Mouse (Mus musculus) right cerebral cortex, postnatal 36 days (tissue): ENCODE results near the gene Znhit1.

ENCODE experiments used
- DNase-seq, 2 experiments: peaks; one replicate each; pipeline ENCODE4 v3.0.0; 2022; ENCODE audit warnings: low spot score in 2 of 2, mixed read lengths in 1 of 2

Znhit1 gene

GRCm38 (mm10) chr5:136986695-136987137 is 1.1 kb downstream of the Znhit1 start, which contains the start of gene Plod3:
Plod3 (plus strand) TSS chr5:136987019.
- DNase-seq = peak; percentile 94 to 97

GRCm38 (mm10) chr5:136984828-136985227 is 3.0 kb downstream of the Znhit1 start:
- DNase-seq = no peak

GRCm38 (mm10) chr5:136982338-136982930 is 5.4 kb downstream of the Znhit1 start:
- DNase-seq = no peak

GRCm38 (mm10) chr5:136980974-136981373 is 6.8 kb downstream of the Znhit1 start:
- DNase-seq = no peak

- DNase-seq = no peak
These were observed 8.1 kb downstream of the Znhit1 start for GRCm38 (mm10) chr5:136979762-136980161.

GRCm38 (mm10) chr5:136977769-136978168 is 10.1 kb downstream of the Znhit1 start:
- no peak for DNase-seq

- no peak for DNase-seq
These were observed 14.2 kb downstream of the Znhit1 start for GRCm38 (mm10) chr5:136973670-136974069.

GRCm38 (mm10) chr5:136970703-136971102 is 17.1 kb downstream of the Znhit1 start:
- DNase-seq = no peak

- DNase-seq = no peak
These were observed 20.2 kb downstream of the Znhit1 start for GRCm38 (mm10) chr5:136967592-136967991.

GRCm38 (mm10) chr5:136966861-136967455 is 20.9 kb downstream of the Znhit1 start:
- no peak for DNase-seq

- DNase-seq = no peak
These were observed 21.5 kb downstream of the Znhit1 start, which contains the start of gene Cldn15 for GRCm38 (mm10) chr5:136966331-136966730. Cldn15 (plus strand) TSS chr5:136966616.

- DNase-seq = no peak
These were observed 22.1 kb downstream of the Znhit1 start for GRCm38 (mm10) chr5:136965686-136966085.

GRCm38 (mm10) chr5:136965210-136965609 is 22.6 kb downstream of the Znhit1 start:
- no peak for DNase-seq

- no peak for DNase-seq
These were observed 24.8 kb downstream of the Znhit1 start for GRCm38 (mm10) chr5:136962966-136963540.

- peak; percentile 43 to 72 for DNase-seq
These were observed 25.3 kb downstream of the Znhit1 start for GRCm38 (mm10) chr5:136962501-136962900.

GRCm38 (mm10) chr5:136961983-136962461 is 25.8 kb downstream of the Znhit1 start:
- DNase-seq = peak; percentile 89 to 92

- DNase-seq = no peak
These were observed 26.4 kb downstream of the Znhit1 start for GRCm38 (mm10) chr5:136961334-136961982.

GRCm38 (mm10) chr5:136960053-136960452 is 27.8 kb downstream of the Znhit1 start:
- no peak for DNase-seq

GRCm38 (mm10) chr5:136958991-136959605 is 28.7 kb downstream of the Znhit1 start:
- no peak for DNase-seq

GRCm38 (mm10) chr5:136957250-136957649 is 30.6 kb downstream of the Znhit1 start:
- DNase-seq = no peak

GRCm38 (mm10) chr5:136955622-136956021 is 32.2 kb downstream of the Znhit1 start:
- no peak for DNase-seq

- DNase-seq = peak in 1 of 2 experiments; percentile 27
These were observed 34.3 kb downstream of the Znhit1 start for GRCm38 (mm10) chr5:136953440-136953951.
